Mouse (Mus musculus) liver, embryonic 11.5 days (tissue): ENCODE data around the gene Prpf38b. TPM values are rescaled to one million over a fixed set of nuclear protein-coding genes. Genes with fewer than 3 reads are reported as not detected.
"Not testable (repeated sequence)": the region's sequence is repeated elsewhere in the genome, so short reads cannot be mapped to it uniquely, and the experiment has no call there.

ENCODE experiments used
- ATAC-seq: fragments of 200-750 bp; cut with Nextera tagmentation; replicated peaks from 2 replicates; pipeline ENCODE4 v1.8.0; 2017; ENCODE audit warnings: moderate number of reproducible peaks, mild to moderate bottlenecking, moderate TSS enrichment, moderate library complexity; ENCODE audit not compliant: low FRiP score
- DNase-seq: peaks from one replicate; pipeline ENCODE4 v3.0.0-alpha.2; 2017; ENCODE audit warnings: low spot score
- H3K27ac ChIP-seq: fragments of 300-500 bp; sonication (generic); 2 replicates; pipeline ENCODE4 v1.5.1; 2014; ENCODE audit warnings: mild to moderate bottlenecking, low read depth, low read length, control low read depth
- H3K27me3 ChIP-seq: fragments of 300-500 bp; sonication (generic); replicated peaks from 2 replicates; pipeline ENCODE4 v1.6.1; 2014; ENCODE audit warnings: low read length, mixed read lengths; ENCODE audit not compliant: control insufficient read depth, insufficient read depth
- H3K36me3 ChIP-seq: fragments of 300-500 bp; sonication (generic); 2 replicates; pipeline ENCODE4 v1.6.1; 2014; ENCODE audit warnings: mild to moderate bottlenecking, low read length, moderate library complexity, mixed read lengths; ENCODE audit not compliant: control insufficient read depth, insufficient read depth
- H3K4me1 ChIP-seq: fragments of 300-500 bp; sonication (generic); replicated peaks from 2 replicates; pipeline ENCODE4 v1.6.1; 2014; ENCODE audit warnings: low read length, mixed read lengths; ENCODE audit not compliant: control insufficient read depth, insufficient read depth
- H3K4me2 ChIP-seq: fragments of 300-500 bp; sonication (generic); 2 replicates; pipeline ENCODE4 v1.6.1; 2014; ENCODE audit warnings: mild to moderate bottlenecking, control low read depth, moderate library complexity
- H3K4me3 ChIP-seq: fragments of 300-500 bp; sonication (generic); 2 replicates; pipeline ENCODE4 v1.5.1; 2014; ENCODE audit warnings: low read depth, low read length, control low read depth
- H3K9ac ChIP-seq: fragments of 300-500 bp; sonication (generic); 2 replicates; pipeline ENCODE4 v1.6.1; 2014; ENCODE audit warnings: low read depth, low read length, control low read depth
- H3K9me3 ChIP-seq: fragments of 300-500 bp; sonication (generic); 2 replicates; pipeline ENCODE4 v1.6.1; 2016; ENCODE audit warnings: low read length, inconsistent platforms, mixed read lengths; ENCODE audit not compliant: control insufficient read depth
- WGBS: fragments of 180-500 bp; shearing (Covaris S2); extraction: QIAGEN DNeasy Blood & Tissue Kit; methylation state at CpG from one replicate; pipeline ENCODE4 v1.1.7; 2014; 5-methylcytosine and 5-hydroxymethylcytosine counted together
- polyA plus RNA-seq: library from polyadenylated mRNA; unstranded; fragments of >200 nt; fragmentation: Nextera tagmentation; extraction: Ambion mirVana; gene quantifications from 2 replicates; pipeline ENCODE4 v1.2.1, GENCODE M21; 2014

Gene Prpf38b
- polyA plus RNA-seq, 1 experiment from 2014 or later = 69.3 TPM

DNA sequence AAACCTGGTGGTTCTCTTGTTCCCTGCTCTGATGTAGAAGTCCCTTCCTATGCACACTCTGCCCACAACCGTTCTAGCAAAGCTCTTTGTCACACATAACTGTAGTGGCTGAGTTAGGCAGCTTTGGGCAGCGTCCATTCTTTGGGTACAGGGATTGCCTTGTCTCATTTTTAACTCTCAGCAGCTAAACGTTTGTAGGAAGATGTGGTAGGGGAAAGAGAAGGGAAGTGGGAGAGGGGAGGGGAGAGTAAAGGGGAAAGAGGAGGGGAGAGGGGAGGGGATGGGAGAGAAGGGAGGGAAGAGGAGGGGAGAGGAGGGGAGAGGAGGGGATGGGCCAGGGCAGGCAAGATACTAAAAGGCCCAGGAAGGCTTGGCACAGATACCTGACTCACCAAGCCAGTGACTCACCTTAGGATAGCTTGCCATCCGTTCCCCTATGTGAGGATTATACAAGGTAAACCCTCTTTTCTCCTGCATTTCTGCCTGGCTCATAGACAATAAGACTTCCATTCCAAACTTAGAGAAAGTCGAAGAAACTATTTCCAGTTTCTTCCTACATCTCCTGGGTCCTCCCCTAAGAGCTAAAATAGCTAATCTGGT, 31.6 kb downstream of the Prpf38b start:
- Histone ChIP-seq H3K36me3 (no peaks in the 10 kb centered on the region), H3K4me1 (peaks cover 4% of the 10 kb centered on the region; the same call in 1 of the 2 replicates), H3K9me3 (no peaks in the 10 kb centered on the region), H3K27ac (no peak overlapping the region), H3K27me3 (no peaks in the 10 kb centered on the region), H3K9ac (no peak overlapping the region), H3K4me2 (no peak overlapping the region), H3K4me3 (no peak overlapping the region)
- ATAC-seq (no peak), DNase-seq (no peak)
- WGBS = 47% methylated on average over 5 of the region's 5 CpGs

DNA sequence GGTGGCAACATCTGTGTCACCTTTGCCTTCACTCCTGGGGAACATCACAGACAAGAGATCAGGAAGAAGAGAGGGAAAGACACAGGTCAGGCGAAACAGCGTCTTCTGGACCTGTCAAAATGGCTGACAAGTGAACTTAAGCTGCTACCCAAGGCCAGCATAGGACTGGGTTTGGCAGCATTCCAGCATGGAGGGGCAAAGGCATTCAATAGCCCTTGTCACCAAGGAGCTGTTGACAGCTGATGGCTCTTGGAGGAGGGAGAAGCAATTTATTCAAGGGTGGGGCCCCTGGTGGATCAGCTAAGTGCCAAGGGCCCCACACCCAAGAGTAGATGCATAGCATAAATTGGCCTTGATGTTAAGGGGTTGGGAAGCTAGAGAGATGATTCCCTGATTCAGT, 32.4 kb downstream of the Prpf38b start:
- Histone ChIP-seq H3K36me3 (no peaks in the 10 kb centered on the region), H3K4me2 (no peak overlapping the region), H3K4me1 (peaks cover 4% of the 10 kb centered on the region; the same call in 1 of the 2 replicates), H3K9ac (no peak overlapping the region), H3K27ac (no peak overlapping the region), H3K9me3 (no peaks in the 10 kb centered on the region), H3K27me3 (no peaks in the 10 kb centered on the region), H3K4me3 (no peak overlapping the region)
- 90% methylated on average over 2 of the region's 2 CpGs for WGBS
- ATAC-seq (no peak), DNase-seq (no peak)

DNA sequence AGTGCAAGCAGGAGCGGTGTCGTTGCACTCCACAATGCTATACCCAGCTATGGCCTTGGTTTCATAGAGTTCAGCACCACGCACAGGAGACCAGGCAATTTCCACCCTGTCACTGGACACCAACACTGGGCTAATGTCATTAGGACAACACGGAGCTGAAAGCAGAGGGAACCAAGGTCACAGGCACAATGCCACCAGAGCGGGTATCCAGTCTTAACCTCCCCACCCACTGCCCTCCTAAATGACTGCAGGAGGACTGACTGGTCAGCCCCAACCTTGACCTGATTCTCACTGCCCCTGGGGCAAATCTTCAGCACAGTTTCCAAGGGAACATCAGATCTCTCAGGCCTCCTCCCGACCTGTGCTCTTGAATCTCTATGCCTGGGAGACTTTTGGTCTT, 40.9 kb downstream of the Prpf38b start:
- no peak overlapping the region for H3K27ac ChIP-seq
- DNase-seq (no peak), ATAC-seq (no peak)
- no peaks in the 10 kb centered on the region for H3K4me1 ChIP-seq
- no peak overlapping the region for H3K4me2 ChIP-seq
- no peak overlapping the region for H3K9ac ChIP-seq
- H3K4me3 ChIP-seq = no peak overlapping the region
- H3K36me3 ChIP-seq = no peaks in the 10 kb centered on the region
- H3K9me3 ChIP-seq = no peaks in the 10 kb centered on the region
- no peaks in the 10 kb centered on the region for H3K27me3 ChIP-seq
- WGBS = 82% methylated on average over 6 of the region's 6 CpGs

DNA sequence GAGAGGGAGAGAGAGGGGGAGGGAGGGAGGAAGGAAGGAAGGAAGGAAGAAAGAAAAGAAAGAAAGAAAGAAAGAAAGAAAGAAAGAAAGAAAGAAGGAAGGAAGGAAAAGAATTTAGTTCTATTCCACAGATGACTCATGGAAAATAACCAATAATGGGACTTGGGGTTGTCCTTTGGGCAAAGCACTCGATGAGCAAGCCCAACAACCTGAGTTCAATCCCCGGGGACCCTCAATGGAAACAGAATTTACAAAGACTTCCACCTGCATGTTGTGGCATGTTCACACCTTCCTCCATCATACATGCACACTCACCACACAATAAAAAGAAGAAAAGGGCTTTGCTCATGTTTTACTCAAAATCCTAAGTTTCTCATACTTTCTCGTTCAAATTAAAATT, 44.1 kb downstream of the Prpf38b start:
- WGBS = 82% methylated on average over 3 of the region's 3 CpGs
- H3K4me1 ChIP-seq = no peaks in the 10 kb centered on the region
- no peaks in the 10 kb centered on the region for H3K36me3 ChIP-seq
- H3K27ac ChIP-seq = no peak overlapping the region
- H3K4me3 ChIP-seq = no peak overlapping the region
- ATAC-seq = no peak
- no peaks in the 10 kb centered on the region for H3K27me3 ChIP-seq
- DNase-seq = no peak
- no peak overlapping the region for H3K4me2 ChIP-seq
- H3K9ac ChIP-seq = no peak overlapping the region
- no peaks in the 10 kb centered on the region for H3K9me3 ChIP-seq

DNA sequence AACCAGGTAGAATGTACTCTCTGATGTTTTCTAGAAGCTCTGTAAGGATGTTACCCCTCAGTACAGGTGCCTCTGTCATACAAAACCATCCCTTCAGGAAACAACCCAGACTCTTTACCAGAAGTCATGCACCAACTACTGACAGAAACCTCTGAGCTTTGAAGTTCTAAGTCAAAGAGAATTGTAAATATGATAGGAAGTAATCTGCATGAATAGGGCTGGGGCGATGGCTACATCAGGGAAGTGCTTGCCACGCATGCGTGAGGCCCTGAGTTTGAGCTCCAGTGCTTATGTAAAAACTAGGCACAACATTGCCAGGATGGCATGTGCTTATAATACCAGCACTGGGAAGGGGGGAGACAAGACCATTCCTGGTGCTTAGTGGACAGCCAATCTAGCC, 45.9 kb downstream of the Prpf38b start:
- no peaks in the 10 kb centered on the region for H3K9me3 ChIP-seq
- H3K27me3 ChIP-seq = no peaks in the 10 kb centered on the region
- 86% methylated on average over 3 of the region's 3 CpGs for WGBS
- H3K27ac ChIP-seq = no peak overlapping the region
- H3K4me1 ChIP-seq = no peaks in the 10 kb centered on the region
- no peak overlapping the region for H3K9ac ChIP-seq
- no peak overlapping the region for H3K4me3 ChIP-seq
- ATAC-seq (no peak), DNase-seq (no peak)
- no peaks in the 10 kb centered on the region for H3K36me3 ChIP-seq
- no peak overlapping the region for H3K4me2 ChIP-seq

DNA sequence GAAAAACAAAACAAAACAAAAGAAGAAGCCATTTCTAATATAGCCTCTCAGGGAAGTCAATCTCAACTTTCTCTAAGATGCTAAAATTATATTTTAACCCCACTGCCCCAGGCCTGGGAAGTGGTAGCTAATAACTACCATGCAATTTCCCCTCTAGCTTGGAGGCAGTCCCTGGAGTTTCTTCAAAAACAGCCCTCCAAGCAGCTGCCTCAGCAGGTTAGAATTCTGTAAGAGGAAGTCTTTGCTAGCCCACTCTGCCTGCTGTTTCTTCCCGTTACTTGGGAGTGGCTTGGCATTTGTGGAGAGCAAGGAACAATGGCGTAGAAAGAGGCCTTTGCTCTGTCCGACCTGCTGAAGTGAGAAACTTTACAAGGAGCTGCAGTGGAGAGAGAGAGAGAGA, 46.4 kb downstream of the Prpf38b start:
- Histone ChIP-seq H3K27me3 (no peaks in the 10 kb centered on the region), H3K27ac (no peak overlapping the region), H3K9ac (no peak overlapping the region), H3K4me1 (no peaks in the 10 kb centered on the region), H3K4me2 (no peak overlapping the region), H3K4me3 (no peak overlapping the region), H3K36me3 (no peaks in the 10 kb centered on the region), H3K9me3 (no peaks in the 10 kb centered on the region)
- no peak for DNase-seq
- 45% methylated on average over 3 of the region's 3 CpGs for WGBS
- ATAC-seq = no peak

DNA sequence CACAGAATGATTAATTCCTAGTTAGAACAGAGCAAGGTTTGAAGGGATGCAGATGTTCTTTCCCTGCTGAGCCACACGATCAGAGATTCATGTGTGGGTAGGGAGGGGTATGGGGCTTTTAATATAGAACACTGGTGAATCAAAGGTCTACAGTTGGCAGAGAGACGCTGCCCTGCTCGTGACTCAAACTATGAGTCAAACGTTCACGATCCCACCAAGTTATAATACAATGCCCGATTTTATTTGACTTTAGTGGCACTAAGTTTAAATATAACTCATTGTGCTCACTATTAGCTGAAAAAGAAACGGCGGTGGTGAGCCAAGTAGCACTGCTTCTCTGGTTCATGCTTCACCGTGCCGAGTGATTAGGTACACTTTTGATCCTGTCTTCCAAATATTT, 48.4 kb downstream of the Prpf38b start:
- no peak overlapping the region for H3K4me2 ChIP-seq
- H3K4me3 ChIP-seq = no peak overlapping the region
- H3K36me3 ChIP-seq = no peaks in the 10 kb centered on the region
- ATAC-seq (no peak), DNase-seq (no peak)
- no peaks in the 10 kb centered on the region for H3K27me3 ChIP-seq
- H3K9me3 ChIP-seq = no peaks in the 10 kb centered on the region
- no peak overlapping the region for H3K9ac ChIP-seq
- H3K27ac ChIP-seq = no peak overlapping the region
- 86% methylated on average over 10 of the region's 10 CpGs for WGBS
- H3K4me1 ChIP-seq = no peaks in the 10 kb centered on the region

DNA sequence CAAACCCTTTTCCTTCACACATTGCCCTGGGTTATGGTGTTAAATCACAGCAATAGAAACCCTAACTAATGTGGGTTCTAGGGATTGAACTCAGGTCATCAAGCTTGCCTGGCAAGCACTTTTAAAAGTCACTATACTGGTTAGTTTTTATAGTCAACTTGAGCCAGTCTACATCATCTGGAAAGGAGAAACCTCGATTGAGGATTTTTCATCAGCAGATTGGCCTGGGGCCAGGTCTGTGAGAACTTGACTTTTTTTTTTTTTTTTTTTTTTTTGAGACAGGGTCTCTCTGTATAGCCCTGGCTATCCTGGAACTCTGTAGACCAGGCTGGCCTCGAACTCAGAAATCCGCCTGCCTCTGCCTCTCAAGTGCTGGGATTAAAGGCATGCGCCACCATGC, 49.2 kb downstream of the Prpf38b start:
- not testable (repeated sequence) for H3K4me3 ChIP-seq, DNase-seq, H3K4me1 ChIP-seq, H3K4me2 ChIP-seq, H3K27ac ChIP-seq, H3K9me3 ChIP-seq, H3K9ac ChIP-seq, H3K27me3 ChIP-seq, H3K36me3 ChIP-seq, ATAC-seq
- 84% methylated on average over 4 of the region's 4 CpGs for WGBS

DNA sequence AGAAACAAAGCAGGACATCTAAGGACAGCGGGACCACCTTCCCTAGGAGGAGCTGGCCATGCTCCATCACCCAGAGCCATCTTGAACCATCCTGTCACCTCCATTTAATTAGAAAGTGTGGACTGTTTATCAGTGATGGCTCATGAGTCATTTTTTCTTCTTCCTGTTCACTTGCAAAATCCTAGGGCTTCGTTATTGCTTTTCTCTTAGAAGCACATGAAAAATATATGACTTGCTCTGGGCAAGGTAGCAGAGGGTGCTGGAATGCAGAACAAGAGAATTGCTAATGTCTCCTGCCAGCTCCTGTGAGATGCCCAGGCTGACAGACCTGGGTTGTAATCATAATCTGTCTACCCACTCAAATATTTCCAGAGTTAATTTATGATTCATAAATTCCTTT, 50.7 kb downstream of the Prpf38b start:
- Histone ChIP-seq H3K36me3 (no peaks in the 10 kb centered on the region), H3K4me1 (no peaks in the 10 kb centered on the region), H3K9ac (no peak overlapping the region), H3K27ac (no peak overlapping the region), H3K27me3 (no peaks in the 10 kb centered on the region), H3K4me3 (no peak overlapping the region), H3K9me3 (no peaks in the 10 kb centered on the region), H3K4me2 (no peak overlapping the region)
- 58% methylated on average over 2 of the region's 2 CpGs for WGBS
- ATAC-seq (no peak), DNase-seq (no peak)
